Mouse (Mus musculus): ENCODE results near the gene Pik3r5. TPM values are rescaled to one million over a fixed set of nuclear protein-coding genes. Genes with fewer than 3 reads are reported as not detected.

Pik3r5 gene
- total RNA-seq, 2 experiments from 2014 or later = 0.43 to 0.56 TPM

- Histone ChIP-seq H3K4me3 (no peak overlapping the region), H3K27ac (no peak overlapping the region)
- no peak for TF ChIP-seq CTCF (IDR thresholded peaks at IDR 0.05)
- no peak for DNase-seq
- intact Hi-C loops (cut with DNase I) = no loop called here
These were observed 30.8 kb downstream of the Pik3r5 start for GRCm38 (mm10) chr11:68462716-68463115.

DNA sequence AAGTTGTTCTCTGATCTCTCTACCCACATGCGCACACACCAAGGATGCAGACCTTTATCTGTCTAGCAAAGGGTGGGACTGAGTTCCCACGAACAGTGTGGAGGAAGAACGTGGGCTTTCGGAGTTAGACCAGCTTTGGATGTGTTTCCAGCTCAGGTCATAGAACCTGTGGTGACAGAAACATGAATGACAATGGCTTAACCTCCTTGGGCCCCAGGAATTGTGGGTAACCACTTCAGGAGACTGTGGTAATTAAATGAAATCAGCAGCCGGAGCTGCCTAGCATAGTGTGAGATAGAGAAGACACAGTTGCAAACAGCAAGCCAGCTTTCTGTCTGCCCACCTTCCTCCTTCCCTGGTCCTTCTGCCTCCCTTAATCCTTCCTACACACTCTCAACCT is 32.3 kb downstream of the Pik3r5 start:
- intact Hi-C loops (cut with DNase I) = no loop called here
- Histone ChIP-seq H3K4me3 (no peak overlapping the region), H3K27ac (no peak overlapping the region)
- no peak for TF ChIP-seq CTCF (IDR thresholded peaks at IDR 0.05)
- DNase-seq = no peak

DNA sequence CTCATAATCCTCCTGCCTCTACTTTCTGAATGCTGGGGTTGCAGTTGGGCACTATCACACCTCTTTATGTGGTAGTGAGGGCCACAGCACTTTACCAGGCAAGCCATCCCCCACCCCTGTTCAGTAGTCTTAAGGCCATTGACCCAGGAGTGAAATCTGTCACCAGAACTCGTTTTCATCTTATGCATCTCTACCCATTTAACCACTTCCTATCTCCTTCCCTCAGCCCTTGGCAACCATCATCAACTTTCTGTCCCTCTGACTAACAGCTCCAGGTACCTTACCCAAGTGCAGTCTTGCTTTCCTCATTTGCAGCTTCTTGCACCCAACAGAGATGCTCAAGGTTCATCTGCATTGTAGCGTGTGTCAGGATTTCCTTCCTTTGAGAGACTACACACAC is 33.2 kb downstream of the Pik3r5 start:
- TF ChIP-seq CTCF (IDR thresholded peaks at IDR 0.05) = no peak
- H3K27ac ChIP-seq = no peak overlapping the region
- H3K4me3 ChIP-seq = no peak overlapping the region
- intact Hi-C loops (cut with DNase I) = no loop called here
- DNase-seq = no peak

DNA sequence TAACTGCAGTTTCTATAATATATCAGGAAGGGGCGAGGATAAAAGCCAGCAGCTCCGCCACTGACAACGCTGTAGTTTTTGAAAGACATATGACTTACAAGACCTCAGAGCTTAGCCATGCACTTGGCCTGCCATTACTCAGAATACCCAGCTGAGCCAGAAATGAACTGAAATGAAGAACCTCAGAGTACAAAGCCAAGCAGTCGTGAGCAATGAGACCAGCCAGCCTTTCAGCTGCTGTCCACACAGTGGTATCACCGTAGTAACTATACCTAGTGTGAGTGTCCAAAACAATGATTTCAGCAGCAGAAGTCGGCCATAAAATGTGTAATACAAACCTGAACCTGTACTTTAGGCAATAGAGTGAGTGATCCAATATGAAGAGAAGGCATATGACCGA is 35.5 kb downstream of the Pik3r5 start:
- Histone ChIP-seq H3K4me3 (no peak overlapping the region), H3K27ac (no peak overlapping the region)
- no peak for TF ChIP-seq CTCF (IDR thresholded peaks at IDR 0.05)
- intact Hi-C loops (cut with DNase I) = no loop called here
- no peak for DNase-seq

DNA sequence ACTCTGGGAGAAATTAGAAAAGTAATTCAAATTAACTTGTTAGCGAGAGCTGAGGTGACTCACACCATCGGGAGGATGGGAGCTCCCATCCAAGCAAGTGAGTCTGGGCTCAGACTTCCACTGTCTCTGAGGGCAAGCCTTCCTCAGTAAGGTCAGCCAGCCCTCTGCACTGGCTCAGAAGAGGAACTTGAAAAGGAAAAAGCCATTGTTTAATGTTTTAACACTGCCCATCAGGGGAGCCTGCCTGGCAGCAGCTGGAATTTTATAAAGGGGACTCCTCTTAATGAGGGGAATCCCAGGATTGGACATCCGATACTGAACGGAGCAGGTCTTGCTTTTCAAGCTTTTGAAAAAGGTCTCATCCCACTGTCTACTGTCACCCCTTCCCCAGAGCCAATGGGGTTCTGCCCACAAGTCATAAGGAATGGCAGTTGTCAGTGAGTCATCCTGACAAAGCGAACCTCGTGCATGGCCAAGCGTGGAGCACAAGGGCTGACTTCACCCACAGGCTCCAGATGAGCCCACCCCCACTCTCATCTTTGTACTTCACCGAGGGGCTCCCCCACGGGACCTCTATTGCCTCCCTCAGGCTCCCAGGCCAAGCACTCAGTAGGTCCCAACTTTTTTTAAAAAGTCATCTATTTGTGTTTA is 36.2 kb downstream of the Pik3r5 start:
- no peak overlapping the region for H3K4me3 ChIP-seq
- intact Hi-C loops (cut with DNase I) = no loop called here
- TF ChIP-seq CTCF (IDR thresholded peaks at IDR 0.05) = no peak
- no peak overlapping the region for H3K27ac ChIP-seq
- DNase-seq = no peak

GRCm38 (mm10) chr11:68468886-68469285 is 37.0 kb downstream of the Pik3r5 start:
- intact Hi-C loops (cut with DNase I) = no loop called here
- H3K4me3 ChIP-seq = no peak overlapping the region
- DNase-seq = no peak
- TF ChIP-seq CTCF (IDR thresholded peaks at IDR 0.05) = no peak
- no peak overlapping the region for H3K27ac ChIP-seq

DNA sequence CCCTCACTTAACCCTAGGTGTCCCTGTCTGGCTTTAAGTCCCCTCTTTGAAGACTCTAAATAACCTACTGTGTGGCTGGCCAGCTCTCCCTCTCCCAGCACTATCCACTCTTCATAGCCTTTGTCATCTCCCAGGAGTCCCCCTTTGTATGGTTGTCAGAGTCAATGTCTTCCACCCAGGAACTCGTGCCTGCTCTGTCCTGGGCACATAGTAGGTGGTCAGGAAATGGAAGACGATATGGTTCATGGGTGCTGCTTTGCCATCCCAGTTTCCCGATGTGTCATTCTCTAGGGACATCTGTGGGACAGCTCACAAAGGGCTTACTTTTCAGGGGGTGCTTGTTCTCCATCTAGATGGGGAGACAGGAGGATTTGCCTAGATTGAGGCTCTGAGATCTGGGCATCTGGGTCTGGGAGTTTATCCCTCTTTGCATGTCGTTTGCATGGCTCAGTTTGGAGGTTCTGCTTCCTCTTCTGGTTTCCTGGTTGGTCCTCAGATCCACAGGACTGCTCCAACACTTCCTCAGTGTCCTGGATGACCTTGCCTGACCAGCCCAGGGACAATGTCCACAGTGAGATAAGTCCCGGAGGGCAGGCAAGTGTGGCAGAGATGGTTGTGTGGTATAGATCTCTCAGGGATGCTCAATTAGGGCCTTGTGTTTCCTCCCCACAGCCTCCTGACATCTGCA is 40.4 kb downstream of the Pik3r5 start:
- H3K27ac ChIP-seq = no peak overlapping the region
- intact Hi-C loops (cut with DNase I) = no loop called here
- H3K4me3 ChIP-seq = no peak overlapping the region
- DNase-seq = no peak
- no peak for TF ChIP-seq CTCF (IDR thresholded peaks at IDR 0.05)

- intact Hi-C loops (cut with DNase I) = no loop called here
- DNase-seq = no peak
These were observed 42.7 kb downstream of the Pik3r5 start for GRCm38 (mm10) chr11:68474600-68474999.

GRCm38 (mm10) chr11:68475676-68476075 is 43.8 kb downstream of the Pik3r5 start:
- DNase-seq = no peak
- no peak overlapping the region for H3K4me3 ChIP-seq
- intact Hi-C loops (cut with DNase I) = no loop called here
- no peak for TF ChIP-seq CTCF (IDR thresholded peaks at IDR 0.05)
- no peak overlapping the region for H3K27ac ChIP-seq

More at GRCm38 (mm10) chr11:68474600-68474999, 42.7 kb downstream of the Pik3r5 start:
- Histone ChIP-seq H3K4me3 (no peak overlapping the region), H3K27ac (no peak overlapping the region)
- no peak for TF ChIP-seq CTCF (IDR thresholded peaks at IDR 0.05)

DNA sequence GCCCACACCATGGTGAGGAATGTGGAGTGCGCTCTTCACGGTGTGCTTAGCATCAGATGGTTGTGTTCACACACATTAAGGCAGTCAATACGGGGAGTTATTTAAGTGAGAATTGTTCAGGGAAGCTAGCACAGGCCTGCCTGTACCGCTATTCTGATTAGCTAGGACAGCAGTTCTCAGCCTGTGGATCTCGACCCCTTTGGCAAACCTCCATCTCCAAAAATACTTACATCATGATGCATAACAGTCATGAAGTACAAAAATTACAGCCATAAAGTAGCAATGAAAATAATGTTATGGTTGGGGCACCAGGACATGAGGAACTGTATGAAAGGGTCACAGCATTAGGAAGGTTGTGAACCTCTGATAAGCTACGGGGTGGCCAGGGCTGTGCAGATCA is 45.7 kb downstream of the Pik3r5 start:
- no peak overlapping the region for H3K4me3 ChIP-seq
- intact Hi-C loops (cut with DNase I) = no loop called here
- H3K27ac ChIP-seq = no peak overlapping the region
- no peak for TF ChIP-seq CTCF (IDR thresholded peaks at IDR 0.05)
- no peak for DNase-seq

DNA sequence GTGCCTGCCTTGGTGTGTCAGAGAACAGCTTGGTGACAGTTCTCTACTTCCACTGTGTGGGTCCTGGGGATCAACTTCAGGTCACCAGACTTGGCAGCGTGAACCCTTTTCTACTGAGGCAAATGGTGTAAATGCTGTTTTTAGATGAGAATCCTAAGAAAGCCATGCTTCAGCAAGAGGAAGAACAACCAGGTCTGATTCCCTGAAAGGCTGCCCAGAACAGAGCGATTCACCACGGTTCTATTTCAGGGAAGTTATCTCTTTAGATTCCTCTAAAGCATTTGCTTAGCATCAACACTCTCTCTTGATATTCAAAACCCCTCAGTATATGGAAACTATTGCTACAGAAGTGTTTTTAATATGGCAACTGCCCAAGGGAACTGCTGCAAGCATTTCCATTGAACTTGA is 46.7 kb downstream of the Pik3r5 start:
- Histone ChIP-seq H3K27ac (no peak overlapping the region), H3K4me3 (no peak overlapping the region)
- intact Hi-C loops (cut with DNase I) = no loop called here
- TF ChIP-seq CTCF (IDR thresholded peaks at IDR 0.05) = no peak
- no peak for DNase-seq

DNA sequence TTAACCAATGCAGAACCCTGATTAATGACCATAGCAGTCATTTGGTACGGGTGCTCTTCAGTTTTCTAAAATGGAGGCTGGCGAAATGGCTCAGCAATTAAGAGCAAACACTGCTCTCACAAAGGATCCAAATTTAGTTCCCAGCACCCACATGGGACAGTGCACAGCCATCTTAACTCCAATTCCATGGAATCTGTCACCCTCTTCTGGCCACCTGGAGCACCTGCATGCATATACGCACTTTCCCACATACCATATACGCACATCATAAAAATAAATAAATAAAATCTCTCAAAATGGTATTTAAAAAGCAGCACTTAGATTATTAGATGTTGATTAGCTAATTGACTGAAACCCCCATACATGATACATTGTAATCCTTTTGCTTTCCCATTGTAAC is 48.7 kb downstream of the Pik3r5 start:
- DNase-seq = no peak
- H3K4me3 ChIP-seq = no peak overlapping the region
- no peak overlapping the region for H3K27ac ChIP-seq
- TF ChIP-seq CTCF (IDR thresholded peaks at IDR 0.05) = no peak; the same call in 1 of the 2 replicates
- intact Hi-C loops (cut with DNase I) = loop anchor here (10.0 kb wide), 1 partner anchor 324 kb away; no protein-coding TSS in a partner anchor

GRCm38 (mm10) chr11:68482001-68482400 is 50.1 kb downstream of the Pik3r5 start:
- intact Hi-C loops (cut with DNase I) = loop anchor here (10.0 kb wide), 1 partner anchor 323 kb away; no protein-coding TSS in a partner anchor
- TF ChIP-seq CTCF (IDR thresholded peaks at IDR 0.05) = no peak
- Histone ChIP-seq H3K27ac (no peak overlapping the region), H3K4me3 (no peak overlapping the region)
- DNase-seq = no peak

- H3K27ac ChIP-seq = no peak overlapping the region
- no peak overlapping the region for H3K4me3 ChIP-seq
- DNase-seq = no peak
- intact Hi-C loops (cut with DNase I) = loop anchor here (10.0 kb wide), 1 partner anchor 322 kb away; no protein-coding TSS in a partner anchor
- no peak for TF ChIP-seq CTCF (IDR thresholded peaks at IDR 0.05)
These were observed 51.3 kb downstream of the Pik3r5 start for GRCm38 (mm10) chr11:68483213-68483612.
